Mouse (Mus musculus) left cerebral cortex, postnatal 25 days (tissue): ENCODE measurements around the gene Kdm4d. TPM values are rescaled to one million over a fixed set of nuclear protein-coding genes. Genes with fewer than 3 reads are reported as not detected.

Experiments used
- DNase-seq, 2 experiments: peaks; one replicate each; pipeline ENCODE4 v3.0.0; 2022; ENCODE audit warnings: low spot score in 2 of 2, mixed read lengths in 1 of 2
- intact Hi-C: fragments of 180-260 bp; cut with DNase I; formaldehyde crosslinking; loops from one replicate; pipeline ENCODE4 v1.15.1; 2025
- total RNA-seq, 2 experiments: library from RNA; stranded (reverse); gene quantifications; 2 replicates each; pipeline ENCODE4 v1.2.3; 2021

Kdm4d gene
- 1 to 10 TPM; 1.5 to 1.9 TPM for total RNA-seq

DNA sequence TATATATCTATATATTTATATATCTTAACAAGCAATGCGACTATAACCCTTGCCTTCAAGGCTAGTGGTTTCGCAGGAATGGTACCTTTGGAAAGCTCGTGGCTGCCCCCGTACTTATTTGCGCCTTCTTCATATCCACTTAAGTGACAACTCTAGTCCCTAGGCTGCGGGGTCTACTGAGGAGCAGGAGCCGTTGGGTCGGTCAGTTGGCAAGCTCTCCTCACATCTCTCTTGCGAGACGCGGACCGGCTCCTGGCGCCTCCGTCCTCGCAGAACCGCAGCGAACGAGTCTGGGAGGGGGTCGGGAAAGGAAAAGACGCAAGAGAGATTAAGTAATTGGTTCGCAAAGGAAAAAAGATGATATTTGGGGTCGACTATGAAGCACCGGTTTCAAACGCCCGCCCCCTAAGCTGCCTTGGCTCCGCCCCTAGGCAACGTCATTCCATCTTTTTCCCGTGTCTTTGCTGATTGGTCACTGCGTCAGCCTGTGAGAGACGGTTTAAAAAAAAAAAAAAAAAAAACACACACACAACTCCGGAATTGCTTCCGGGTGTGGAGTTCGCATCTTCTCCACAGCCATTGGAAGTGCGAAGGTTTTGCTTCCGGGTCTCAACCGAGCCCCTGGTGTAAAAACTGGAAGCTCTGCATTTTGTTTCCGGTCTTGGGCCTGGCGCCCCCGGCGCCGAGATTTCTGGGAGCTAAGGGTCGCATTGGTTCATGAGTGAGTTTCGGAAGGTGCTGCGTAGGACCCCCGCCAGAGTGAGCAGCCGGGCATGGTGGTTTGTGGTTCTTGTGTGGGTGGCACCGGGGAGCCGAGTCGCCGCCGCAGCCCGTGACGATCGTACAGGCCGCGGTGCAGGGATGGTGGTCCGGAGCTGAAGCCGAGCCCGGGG lies at the start of gene Kdm4d, which contains the start of gene Cwc15:
TSS of gene Kdm4d (minus strand) at position 460 of the 893 bp plus-strand sequence.
TSS of gene Cwc15 (plus strand) at position 595 of the 893 bp plus-strand sequence.
- DNase-seq = peak; percentile 98 to 99
- intact Hi-C loops = loop anchor here (2.0 to 5.0 kb wide), 2 partner anchors 119 to 653 kb away; partner anchors contain the start of gene Endod1

GRCm38 (mm10) chr9:14548366-14548761 lies 48.1 kb upstream of the Kdm4d start:
- DNase-seq = no peak
- intact Hi-C loops = no loop called here

DNA sequence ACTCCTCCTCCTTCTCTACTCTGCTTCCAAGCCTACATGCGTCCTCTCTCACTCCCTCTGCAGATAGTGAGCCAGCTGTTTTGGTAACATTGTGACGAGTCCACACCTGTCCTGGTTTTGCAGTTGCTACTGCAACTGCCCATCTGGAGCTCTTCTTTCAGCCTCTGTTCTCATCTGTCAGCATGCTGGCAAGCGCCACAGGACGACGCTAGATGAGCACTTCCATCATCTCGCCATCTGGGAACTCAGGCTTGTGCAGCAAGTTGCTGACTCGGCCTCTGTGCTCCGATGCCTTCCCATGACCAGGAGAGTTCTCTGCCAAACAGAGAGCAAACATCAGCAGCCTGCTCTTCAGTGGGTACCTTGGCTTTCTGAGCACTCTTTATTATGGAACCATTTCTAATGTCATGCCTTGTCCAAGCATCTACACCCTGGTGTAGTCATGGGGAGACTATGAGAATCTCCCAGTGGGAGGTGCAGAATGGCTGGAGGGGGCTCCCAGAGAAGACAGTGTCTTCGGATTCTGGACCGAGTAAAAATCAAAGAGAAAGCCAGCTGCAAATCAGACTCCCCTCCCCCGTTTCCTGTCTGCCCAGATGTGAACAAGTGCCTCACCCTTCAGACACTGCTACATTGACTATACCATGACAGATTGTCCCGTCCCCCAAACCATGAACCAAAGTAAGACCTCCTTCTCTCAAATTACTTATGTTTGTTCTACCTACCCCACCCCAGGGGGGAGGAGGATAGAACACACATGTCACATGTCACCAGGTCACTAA lies 47.5 kb upstream of the Kdm4d start:
- intact Hi-C loops = no loop called here
- DNase-seq = peak in 1 of 2 experiments; percentile 11

GRCm38 (mm10) chr9:14544034-14544757 lies 43.9 kb upstream of the Kdm4d start:
- DNase-seq = no peak
- intact Hi-C loops = no loop called here

DNA sequence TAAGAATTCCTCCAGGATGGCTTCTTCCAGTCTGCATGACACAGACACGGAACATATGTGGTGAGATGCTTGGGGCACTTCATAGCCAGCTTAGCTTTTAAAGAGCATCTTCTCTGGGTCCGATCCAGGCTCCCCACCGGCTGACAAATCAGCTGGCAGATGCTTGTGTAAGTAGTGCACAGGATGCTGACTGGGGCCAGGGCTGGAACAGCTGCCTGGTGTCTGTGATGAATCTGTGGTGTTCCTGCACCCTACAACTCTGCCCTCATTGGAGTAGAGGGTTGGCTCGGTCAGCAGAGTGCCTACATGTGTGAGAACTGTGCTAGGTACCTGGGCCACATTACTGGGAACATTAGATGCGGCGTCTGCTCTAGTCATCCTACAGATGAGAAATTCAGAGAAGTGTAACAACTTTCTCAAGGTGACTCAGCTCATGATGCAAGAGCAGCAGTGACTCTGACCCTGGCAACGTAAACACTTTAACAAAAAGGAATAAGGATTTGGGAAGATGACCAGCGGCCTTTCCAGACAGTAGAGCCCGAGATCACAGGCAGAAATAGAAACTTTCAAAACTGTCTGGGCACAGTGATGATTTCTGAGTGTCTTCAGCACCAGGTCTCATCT lies 34.7 kb upstream of the Kdm4d start:
- intact Hi-C loops = no loop called here
- peak in 1 of 2 experiments; percentile 13 for DNase-seq

GRCm38 (mm10) chr9:14533659-14534058 lies 33.4 kb upstream of the Kdm4d start:
- DNase-seq = no peak

DNA sequence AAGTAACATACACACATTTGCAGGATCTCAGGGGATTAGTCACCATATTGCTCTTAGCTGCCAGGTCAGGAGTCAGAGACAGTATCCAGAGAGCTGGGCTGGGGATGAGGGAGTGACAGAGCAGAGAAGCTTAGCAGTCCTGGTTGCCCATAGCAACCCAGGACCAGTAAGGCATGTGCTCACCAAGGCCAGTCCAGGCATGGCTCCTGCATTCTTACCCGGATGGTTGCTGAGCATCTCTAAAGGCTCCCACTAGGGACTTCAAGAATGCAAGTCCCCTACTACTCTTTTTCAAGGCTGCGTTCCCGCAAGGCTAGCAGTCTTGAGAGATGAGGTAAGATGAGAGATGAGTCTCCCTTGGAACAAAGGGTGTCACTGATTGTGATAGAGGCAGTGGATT lies 32.0 kb upstream of the Kdm4d start:
- intact Hi-C loops = no loop called here
- no peak for DNase-seq

More at GRCm38 (mm10) chr9:14533659-14534058, 33.4 kb upstream of the Kdm4d start:
- intact Hi-C loops = no loop called here

- DNase-seq = no peak
- intact Hi-C loops = no loop called here
Observed at GRCm38 (mm10) chr9:14530004-14530403, 29.7 kb upstream of the Kdm4d start.

DNA sequence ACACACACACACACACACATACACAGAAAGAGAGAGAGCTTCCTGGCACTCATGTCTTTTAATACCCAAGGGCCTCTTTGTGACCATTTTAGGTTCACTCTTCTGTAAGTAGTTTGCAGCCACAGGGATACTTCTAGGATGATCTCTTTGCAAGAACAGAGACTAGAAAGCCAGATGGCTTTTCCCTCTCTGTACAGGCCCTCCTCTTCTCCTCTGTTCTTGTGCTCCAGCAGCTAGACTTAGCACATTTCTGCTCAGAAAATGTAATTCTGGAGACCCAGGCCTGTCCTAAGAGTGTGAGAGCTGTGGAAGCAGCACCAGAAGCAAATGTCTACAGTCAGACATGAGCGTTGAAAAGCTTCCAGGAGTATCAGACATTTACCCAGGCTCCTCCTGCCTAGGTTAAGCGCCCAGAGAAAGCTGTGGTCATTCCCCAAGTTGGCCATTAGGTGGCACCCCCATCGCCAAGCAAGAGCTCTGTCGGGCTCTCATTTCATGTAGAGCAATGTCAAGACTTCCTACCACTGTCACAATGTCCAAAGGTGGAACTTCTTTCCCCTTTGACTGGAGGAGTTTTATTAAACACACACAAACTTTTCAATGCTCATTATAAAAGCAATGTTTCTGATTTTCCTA lies 23.2 kb upstream of the Kdm4d start:
- intact Hi-C loops = loop anchor here (1.0 to 2.0 kb wide), 2 partner anchors 176 to 241 kb away; no protein-coding TSS in a partner anchor
- peak; percentile 83 to 90 for DNase-seq

- intact Hi-C loops = loop anchor here (2.0 kb wide), 1 partner anchor 243 kb away; no protein-coding TSS in a partner anchor
- DNase-seq = no peak
Observed at GRCm38 (mm10) chr9:14521695-14522094, 21.4 kb upstream of the Kdm4d start.

DNA sequence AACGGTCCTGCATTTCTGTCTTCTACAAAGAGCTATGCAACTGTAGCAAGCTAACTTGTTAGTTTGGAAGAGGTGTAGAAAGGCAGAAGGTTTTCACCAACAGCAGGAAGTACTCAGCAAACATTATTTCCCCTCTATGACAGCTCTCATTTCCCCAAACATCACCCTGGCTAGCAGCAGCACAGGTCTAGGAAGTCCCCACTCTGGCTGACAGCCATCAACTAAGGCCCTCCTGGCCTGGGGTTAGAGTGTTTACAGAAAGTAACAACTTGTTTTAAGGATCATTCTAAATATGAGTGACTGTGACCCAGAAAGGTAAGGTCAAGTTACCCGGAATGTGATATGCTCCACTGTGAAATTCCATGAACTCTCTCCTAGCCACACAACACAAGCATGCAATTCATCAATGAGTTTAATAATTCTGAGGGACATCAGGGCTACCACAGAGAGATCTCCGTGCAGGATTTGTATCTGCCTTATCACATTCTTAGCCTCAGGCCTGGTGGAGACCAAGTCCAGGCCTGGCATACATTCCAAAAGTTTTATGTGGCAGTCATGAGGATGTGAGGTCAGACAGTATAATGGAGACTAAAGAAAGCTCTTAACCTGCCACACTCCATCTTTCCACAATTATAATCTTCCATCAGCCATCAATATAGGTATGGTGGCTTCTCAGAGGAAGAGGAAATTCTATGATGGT lies 20.8 kb upstream of the Kdm4d start:
- no peak for DNase-seq
- intact Hi-C loops = no loop called here

GRCm38 (mm10) chr9:14518105-14518504 lies 17.8 kb upstream of the Kdm4d start:
- no peak for DNase-seq
- intact Hi-C loops = no loop called here

GRCm38 (mm10) chr9:14517296-14517695 lies 17.0 kb upstream of the Kdm4d start:
- intact Hi-C loops = no loop called here

DNA sequence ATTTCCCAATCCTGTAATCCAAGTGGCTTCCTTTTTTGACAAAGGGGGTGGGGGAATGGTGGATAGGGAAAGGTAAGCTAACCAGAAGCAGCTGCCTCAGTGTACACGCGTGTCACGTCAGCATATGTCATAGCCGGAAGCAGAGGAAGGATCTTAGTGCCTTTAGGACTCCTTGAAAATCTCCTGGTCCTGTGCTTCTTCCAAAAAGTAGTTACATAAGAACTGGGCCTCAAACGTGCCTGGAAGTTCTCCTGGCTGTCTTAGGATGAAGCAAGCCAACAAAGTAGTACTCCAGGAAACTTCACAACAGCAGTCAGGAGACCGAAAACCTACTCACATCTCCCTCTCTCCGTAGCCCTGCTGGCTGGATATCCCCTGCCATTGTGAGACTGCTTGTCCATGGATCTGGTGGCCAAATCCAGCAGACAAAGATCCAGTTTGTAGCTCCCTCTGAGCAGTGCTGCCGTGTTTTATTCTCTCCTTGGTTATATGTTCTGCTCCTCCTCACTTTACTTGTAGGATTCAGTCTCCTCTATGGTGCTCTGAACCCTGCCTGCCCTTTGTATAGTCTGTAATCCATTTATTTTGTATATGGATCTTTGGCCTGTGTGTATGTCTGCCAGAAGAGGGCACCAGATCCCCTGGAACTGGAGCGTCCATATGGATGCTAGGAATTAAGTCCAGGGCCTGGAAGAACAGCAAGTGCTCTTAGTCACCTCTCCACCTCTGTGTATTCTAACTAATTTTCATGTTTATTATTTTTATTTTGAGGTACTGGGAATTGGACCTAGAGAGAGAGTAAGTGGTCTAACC lies 12.6 kb upstream of the Kdm4d start:
- peak; percentile 49 to 67 for DNase-seq
- intact Hi-C loops = loop anchor here (2.0 kb wide), 1 partner anchor 186 kb away; no protein-coding TSS in a partner anchor

More at GRCm38 (mm10) chr9:14517296-14517695, 17.0 kb upstream of the Kdm4d start:
- DNase-seq = no peak

DNA sequence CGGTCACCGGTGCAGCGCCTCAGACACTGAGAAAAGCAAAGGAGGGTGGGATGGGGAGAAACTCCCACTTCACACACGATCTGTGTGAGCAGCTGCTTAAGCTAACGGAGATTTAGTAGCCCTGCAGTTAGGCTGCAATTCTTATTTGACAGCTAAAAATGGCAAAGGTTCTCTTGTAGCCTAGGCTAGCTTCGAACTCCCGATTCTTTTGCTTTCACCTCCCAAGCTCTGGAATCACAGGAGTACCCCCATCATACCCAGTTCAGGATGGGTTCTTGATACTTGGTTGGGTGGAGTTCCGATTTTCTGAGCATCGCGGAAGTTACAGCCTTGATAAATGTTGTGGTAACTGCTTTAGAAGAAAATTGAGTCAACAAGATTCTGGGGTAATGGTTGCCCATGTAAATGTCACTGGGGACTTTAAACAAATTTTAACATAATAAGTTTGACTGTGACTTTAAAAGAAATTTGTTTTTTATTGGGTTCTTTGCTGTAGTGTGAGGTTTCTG lies 688 bp upstream of the Kdm4d start:
- DNase-seq = no peak
- intact Hi-C loops = loop anchor here (2.0 to 5.0 kb wide), 2 partner anchors 120 to 654 kb away; partner anchors contain the start of gene Endod1

DNA sequence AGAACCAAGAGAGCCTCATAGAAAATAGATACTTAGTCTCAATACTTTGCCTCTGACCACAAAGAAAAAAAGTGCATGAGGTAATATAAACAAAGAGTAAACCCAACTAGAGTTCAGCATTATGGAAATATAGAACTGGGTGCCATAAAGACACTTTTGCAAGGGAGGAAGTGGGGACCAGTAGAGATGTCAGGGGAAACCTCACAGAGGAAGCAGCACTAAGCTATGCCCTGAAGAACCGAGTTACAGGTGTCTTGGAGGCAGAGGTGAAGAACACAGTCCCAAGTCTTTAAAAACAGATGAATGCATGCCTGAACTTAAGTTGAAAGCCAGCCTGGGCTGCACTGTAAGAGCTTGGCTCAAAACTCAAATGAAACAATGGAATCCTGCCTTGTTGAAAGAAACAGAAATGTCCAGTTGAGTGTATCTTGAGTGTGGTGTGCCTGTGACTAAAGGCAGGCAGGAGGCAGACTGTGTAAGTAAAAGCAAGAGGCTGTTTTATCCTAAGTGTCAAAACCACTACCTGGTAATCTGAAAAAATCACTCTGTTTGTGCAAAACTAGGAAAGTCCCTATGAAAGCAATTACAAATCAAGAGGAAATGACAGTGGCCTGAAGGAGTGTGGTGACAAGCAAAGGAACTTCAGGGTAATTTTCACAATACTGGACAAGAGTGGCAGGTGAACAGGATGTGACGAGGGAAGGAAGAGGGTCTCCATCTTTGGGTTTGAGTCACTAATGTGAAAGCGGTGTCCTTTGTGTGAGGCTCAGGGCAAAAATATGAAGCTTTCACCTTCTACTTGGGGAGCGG lies 1.2 kb downstream of the Kdm4d start:
- DNase-seq = no peak
- intact Hi-C loops = no loop called here
